Mouse (Mus musculus) lung, postnatal 10 days (tissue): Measurements from ENCODE around the gene Nprl3.
A peak's percentile ranks its signal among the peaks of the same experiment; 100 is the strongest.

Experiments
- DNase-seq: peaks from one replicate; pipeline ENCODE4 v3.0.0; 2021

Nprl3 gene

DNA sequence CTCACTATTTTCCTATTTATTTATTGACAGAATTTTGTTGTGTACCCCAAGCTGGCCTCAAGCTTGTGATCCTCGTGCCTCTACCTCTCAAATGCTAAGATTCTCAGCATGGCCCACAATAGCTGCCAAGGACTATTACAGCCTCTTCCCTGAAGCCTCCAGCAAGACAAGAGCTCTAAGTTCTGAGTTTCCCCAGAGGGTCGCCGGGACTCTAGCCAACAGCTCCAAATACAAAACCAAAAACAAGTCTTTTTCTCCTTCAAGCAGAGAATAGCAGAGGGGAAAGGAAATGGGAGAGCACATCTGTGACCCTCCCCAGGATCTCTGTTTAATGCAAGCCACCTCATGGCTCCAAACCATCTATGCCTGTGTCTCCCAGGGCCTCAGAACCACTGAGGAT is 23.4 kb downstream of the Nprl3 start:
- DNase-seq: no peak

DNA sequence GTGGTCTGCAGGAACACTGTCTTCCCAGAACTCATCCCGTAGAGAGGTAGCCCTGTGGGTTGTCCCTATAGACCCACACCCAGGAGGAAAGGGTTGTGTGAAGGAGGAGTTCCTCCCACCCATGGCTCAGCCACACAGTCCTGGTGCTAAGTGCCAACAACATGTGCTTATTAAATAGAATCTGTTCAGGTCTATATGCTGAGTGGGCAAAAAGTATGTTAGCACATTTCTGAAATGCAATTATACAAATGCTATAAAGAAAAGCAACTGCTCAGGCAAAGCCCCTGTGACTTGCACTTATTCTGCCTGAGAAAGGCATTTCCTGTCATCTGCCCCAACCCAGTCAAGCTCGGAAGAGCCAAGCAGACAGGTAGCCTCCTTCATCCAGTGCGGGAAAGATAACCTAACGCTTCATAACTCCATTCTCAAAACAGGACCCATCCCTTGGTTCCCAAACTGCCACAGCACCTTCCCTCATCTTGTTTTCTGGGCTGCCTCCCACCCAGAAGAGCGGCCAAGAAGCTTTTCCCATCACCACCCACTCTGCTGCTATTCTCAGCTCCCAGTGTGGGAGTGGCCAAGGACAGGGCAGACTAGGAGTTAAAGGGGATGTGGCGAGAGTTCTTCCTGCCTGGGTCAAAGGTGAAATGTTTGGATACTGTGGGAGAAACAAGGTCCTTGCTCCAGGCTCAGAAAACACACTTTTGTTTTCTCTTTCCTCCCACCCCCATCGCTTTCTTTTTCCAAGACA is 24.1 kb downstream of the Nprl3 start:
- peak; percentile 57 for DNase-seq

DNA sequence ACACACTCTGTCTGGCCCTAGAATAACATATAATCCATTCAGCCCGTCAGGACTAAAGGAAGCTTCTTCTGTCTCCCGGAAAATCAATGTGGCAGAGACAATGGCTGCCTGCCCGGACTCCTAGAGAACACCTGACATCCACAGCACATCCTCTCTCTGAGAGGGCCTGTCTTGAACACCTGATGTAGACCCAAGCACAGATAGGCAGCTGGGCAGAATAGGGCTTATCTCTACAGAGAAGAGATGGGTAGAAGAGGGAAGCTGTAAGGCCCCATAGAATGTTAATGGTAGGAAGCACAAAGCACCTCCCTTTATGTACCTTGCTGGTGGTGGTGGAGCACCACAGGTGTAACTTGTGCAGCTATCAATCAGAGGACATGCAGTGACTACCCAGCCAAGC is 25.3 kb downstream of the Nprl3 start:
- DNase-seq: no peak

DNA sequence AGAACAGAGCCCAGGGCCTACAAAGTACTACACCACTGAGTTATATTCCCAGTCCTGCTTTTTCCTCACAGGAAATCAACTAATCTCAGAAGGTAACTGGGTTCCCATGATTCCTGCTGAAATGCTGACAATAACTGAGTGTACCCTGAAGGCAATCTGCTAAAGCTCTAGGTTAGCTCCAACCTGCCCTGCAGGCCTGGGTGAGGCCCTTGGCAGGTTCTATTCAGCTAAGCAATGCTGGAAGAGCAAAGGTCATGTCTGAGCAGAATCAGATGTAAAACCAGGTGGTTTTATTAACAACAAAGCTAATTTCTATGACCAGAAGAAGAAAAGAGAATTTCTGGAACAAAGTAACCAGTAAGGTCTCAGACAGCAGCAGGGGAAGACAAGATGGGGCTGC is 26.1 kb downstream of the Nprl3 start:
- DNase-seq: no peak

DNA sequence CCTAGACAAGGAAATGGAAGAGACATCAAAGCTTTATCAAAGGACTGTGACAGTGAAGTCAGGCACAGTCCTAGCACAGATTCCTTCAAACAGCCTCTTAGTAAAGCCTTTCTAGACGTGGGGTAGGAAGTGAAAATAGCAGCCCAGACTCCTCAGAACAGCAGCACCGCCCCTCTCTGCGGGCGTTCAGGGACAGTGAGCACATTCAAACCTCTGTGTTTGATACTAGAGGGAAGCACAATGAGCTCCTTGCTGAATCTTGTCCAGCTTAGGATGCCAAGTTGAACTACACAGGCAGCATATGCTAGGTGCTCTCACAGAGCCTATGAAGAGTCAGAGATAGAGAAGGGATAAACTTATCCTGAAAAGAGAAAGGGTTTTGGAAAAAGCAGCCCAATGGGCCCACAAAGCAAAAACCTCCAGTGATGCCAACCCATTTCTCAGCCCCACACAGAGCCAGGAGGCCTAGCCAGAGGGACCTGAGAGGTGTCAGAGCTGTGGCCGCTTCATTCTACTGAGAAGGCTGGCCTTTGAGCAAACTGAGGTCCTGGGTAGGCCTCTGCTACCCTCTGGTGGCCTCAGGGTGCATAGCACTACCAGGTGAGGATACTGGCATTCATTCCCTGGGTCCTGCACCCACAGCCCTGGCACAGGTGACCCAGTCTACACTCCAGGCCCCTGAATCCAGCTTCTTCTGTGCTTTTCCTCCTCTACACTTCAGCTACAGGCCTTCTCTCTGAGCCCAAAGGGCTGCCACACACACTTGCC is 29.2 kb downstream of the Nprl3 start:
- DNase-seq: peak; percentile 75

DNA sequence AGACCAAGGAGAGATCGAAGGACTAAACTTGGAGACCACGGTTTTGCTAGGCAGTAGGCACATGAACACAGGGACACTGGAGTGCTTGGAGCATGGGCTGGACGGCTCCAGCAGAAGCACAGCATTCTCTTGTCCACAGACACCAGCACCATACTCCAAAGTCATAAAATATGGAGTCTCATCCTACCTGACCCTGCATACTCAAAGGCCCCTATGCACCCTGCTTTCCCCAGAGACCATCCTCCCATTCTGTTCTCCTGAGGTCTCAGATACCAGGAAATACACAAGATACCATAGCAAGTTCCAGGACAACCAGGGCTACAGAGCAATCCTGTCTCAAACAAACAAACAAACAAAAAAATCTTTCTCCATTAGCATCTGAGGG is 30.1 kb downstream of the Nprl3 start:
- DNase-seq: no peak

DNA sequence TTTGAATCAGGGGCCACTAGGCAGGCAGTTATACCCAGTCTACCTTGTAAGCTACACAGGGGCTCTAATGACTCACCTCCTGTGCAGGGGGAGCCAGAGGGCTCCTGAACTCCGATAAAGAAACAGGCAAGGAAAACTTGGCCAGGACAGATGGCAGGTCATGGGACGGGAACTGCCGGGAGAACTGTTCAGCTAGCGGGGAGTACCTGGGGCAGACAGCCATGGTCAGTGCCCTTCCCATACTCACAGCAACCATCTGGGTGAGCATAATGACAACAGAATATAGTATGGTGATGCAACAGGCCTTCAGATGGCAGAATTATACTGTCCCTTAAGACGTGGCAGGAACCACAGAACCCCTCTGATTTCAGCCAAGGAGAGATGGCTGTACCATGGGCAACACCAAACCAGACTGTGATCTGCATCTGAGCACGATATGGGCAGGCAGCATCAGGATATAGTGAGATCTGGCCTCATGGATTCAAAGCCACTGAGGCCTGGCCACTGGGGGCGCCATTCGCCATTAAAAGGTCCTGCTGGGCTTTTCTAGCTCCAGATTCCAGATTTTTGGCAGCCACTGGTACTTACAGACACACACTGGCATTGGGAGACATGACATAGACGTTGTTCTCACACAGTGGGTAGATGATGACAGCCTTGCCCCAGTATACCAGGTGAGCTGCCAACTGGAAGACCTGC is 30.6 kb downstream of the Nprl3 start:
- DNase-seq: peak; percentile 82

DNA sequence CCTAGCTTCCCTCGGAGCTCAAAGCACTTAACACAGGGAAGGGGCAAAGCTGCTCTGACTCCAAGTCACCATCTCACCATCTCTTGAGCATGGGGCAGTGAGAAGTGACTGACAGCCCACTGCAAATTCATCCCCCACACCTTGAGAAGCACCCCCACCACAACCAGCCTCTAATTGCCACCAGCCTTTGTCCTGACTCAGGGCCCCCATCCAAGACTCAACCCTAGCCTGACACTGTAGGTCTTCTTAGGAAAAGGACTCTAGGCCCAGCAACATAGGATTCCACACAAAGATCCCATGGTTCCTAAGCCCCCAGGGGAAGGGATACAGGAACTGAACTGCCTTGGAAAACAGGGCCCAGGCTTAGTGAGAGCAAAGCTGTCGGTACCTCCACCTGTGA is 31.4 kb downstream of the Nprl3 start:
- no peak for DNase-seq

DNA sequence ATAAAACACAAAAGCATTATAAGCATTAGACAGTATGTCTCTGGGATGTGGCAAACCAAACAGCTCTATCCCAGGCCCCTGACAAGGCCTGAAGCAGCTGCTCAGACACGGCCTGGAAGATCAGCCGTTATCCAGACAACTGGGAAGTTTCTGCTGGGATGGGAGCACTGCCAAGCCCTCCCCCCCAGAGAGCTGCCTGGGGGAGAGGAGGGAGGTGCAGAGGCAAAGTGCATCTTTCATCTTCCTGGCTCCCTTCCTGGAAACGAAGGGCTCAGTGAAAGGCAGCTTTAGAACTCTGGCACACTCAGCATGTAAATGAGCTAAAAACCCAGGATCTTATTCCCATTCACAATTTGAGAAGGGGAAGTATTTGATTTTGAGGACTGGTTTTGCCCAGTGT is 31.9 kb downstream of the Nprl3 start:
- DNase-seq: peak; percentile 87

DNA sequence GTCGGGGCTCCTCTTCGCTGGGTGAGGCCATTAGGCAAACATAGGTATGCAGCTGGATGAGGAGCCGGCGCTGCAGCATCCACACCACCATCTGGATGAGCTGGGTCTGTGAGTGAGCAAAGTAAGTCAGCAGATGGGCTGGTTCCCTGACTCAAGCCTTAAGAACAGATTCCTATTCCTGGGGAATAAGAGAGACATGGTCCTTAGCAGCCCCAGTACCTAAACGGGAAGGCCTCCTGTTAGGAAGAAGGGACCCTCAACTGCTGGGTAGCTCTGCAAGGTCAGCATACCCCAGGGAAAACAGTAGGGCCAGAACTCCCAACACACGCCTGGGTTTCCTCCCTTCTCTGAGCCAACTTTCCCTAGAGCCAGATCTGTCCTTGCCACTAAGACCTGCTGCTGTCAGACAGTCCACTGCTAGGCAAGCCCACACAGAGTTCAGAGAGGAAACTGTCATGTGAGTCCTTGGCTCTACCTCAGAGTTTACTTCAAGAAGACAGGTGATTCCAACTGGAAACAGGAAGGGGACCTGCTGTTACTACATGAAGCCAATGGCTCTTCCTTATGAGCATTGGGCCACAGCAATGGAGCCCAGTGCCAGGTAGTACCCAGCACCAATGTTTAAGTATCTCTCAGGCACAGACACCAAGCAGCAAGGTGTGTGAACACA is 32.6 kb downstream of the Nprl3 start:
- DNase-seq: no peak

DNA sequence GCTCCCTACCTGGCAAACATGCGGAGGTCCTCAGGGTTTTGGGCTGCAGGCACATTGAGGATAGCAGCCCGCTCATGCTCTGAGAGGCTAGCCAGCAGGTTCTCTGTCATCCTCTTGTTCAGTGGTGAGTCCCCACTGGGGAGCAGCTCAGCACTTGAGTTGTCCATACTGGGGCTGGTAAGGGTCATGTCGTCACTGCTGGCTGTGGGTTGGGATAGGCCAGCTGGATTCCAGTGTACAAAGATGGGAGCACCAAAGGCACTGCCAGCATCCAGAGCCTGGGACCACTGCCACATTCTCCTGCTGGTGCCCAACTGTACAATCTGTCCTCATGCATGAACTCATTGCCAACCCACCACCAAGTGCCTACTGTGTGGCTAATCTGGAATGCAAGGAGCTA is 33.6 kb downstream of the Nprl3 start:
- no peak for DNase-seq

DNA sequence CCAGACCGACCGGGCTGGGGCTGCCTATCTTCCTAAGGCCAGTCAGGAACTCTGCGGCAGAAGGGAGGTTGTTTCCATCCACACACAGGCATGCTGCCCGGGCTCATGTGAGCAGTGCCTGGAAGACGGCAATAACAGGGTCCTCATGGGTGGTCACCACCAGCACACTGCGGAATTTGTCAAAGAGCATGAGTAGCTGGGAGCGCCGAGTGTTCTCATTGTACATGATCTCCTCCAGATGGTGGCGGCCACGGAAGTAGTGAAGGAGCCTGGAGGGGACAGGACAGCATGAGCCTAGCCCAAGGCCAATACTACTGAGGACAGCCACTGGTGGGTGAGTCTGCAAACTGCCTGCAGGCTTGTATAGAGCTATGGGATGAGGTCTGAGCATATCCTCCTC is 34.7 kb downstream of the Nprl3 start:
- no peak for DNase-seq

DNA sequence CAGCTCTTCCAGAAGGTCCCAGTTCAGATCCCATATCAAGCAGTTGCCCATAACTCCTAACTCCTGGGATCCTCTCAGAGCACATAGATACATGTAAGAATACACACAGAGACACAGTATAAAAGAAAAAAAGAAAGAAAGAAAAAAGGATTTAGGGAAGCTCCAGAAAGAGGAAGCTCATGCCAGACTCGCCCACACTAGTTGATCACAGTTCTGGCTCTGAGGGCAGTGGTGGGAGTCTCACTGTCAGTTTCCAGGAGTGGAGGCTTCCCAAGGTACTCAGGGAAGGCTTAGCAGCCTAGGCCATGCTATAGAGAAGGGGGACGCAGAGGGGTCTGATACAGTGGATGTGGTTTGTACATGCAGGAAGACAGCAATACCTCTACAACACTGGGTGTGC is 36.4 kb downstream of the Nprl3 start:
- DNase-seq: no peak

DNA sequence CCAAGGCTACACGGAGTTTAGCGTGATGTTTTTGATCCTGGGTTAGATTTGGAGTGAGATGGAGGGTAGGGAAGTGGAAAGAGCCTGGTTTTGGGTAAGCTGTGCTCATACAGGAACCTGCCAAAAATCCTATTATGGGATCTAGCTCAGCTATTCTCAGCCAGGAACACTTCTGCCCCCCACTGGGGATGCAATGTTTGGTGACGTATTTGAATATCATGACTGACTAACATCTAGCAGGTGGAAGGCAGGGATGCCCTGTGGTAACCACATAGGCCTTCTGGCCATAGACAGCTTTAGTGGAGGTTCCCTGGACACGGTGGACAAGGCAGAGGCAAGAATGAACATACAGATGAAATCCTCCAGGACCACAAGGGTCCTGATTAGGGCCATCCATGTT is 37.3 kb downstream of the Nprl3 start:
- DNase-seq: no peak

DNA sequence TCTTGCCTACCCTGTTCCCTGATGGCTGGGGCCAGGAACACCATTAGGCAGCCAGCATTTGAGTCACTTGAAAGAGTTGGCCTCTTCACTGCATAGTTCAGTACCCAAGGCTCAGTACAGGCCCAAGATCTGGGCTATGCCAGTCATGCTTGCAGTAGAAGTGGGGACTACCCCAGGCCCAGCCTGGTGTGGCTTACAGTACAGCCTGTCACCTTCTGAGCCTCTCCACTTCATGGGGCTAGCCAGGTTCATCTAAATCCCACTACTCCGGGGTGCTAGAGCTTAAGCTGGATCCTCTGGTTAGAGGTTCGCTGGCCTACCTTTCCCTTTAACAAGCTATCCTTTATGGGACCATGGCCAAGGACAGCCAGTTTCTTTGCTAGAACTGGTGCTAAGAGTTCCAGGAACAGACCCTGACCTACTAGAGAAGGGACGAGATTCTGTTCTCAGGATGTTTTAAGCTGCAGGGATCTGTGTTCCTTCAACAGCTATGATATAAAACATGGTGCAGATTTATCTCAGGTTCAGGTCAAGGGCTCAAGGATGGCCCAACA is 39.1 kb downstream of the Nprl3 start:
- DNase-seq: no peak

DNA sequence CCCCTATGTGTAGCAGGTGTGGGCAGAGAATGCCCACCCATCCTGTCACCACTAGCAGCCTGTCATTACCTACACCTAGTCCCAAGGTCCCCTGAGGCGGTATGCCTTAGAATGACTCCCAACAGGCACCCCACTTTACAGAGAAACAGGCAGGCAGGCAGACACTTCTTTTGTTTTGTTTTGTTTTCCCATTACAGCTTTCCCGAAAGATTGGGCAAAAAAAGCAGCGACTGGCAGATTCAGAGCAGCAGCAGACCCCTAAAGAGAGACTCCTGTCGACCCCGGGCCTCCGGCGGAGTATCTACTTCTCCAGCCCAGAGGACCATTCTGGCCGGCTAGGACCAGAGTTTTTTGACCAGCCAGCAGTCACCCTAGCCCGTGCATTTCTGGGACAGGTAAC is 40.0 kb downstream of the Nprl3 start:
- no peak for DNase-seq

DNA sequence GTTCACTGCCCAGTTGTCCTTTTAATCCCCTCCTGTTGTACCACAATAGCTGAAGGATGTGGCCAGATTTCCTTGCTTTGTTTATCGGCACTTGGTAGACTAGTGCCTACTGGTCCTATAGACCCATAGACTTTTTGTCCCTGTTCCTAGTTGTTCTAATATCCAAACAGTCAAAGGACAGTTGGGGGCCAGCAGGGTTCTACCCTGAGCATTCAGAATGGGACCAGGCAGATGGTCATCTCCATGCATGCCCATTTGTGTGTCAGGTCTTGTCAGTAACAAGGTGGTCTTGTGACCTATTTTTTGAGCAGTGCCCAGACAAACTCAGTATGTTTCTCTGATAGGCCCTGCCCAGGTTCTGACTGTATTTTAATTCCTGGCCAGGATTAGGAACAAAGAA is 40.5 kb downstream of the Nprl3 start:
- no peak for DNase-seq

DNA sequence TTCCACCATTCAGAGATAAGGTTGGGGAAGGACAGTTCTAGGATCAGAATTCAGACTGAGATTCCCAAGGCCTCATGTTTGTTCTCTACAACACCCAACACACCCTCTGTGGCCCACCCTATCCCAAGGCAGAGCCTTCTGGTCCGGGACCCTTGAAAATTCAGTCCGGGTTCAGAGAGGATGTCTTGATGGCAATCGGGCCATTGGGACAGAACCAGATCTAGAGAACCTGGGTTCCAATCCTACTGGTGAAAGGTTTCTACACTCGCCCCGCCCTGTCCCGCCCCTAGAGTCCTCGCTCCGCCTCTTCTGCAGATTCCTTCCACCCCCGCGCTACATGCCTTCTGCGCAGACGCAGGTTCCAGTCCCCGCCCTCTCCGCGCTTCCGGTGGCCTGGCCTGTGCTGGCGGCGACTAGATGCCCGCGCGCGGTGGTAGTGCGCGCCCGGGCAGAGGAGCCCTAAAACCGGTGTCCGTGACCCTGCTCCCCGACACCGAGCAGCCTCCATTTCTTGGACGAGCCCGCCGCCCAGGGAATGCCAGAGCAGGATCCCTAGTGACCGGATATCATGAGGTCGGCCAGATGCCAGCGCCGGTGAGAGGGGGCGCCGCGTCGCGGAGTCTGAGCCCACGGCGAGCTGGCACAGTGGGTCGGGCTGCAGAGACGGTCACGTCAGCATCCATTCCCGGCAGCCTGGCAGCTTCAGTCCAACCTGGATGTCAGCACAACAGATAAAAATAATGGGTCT is 41.2 kb downstream of the Nprl3 start, which contains the start of gene Mpg:
Gene Mpg (plus strand): TSS at position 382 of the 748 bp plus-strand sequence.
- DNase-seq: peak; percentile 92

DNA sequence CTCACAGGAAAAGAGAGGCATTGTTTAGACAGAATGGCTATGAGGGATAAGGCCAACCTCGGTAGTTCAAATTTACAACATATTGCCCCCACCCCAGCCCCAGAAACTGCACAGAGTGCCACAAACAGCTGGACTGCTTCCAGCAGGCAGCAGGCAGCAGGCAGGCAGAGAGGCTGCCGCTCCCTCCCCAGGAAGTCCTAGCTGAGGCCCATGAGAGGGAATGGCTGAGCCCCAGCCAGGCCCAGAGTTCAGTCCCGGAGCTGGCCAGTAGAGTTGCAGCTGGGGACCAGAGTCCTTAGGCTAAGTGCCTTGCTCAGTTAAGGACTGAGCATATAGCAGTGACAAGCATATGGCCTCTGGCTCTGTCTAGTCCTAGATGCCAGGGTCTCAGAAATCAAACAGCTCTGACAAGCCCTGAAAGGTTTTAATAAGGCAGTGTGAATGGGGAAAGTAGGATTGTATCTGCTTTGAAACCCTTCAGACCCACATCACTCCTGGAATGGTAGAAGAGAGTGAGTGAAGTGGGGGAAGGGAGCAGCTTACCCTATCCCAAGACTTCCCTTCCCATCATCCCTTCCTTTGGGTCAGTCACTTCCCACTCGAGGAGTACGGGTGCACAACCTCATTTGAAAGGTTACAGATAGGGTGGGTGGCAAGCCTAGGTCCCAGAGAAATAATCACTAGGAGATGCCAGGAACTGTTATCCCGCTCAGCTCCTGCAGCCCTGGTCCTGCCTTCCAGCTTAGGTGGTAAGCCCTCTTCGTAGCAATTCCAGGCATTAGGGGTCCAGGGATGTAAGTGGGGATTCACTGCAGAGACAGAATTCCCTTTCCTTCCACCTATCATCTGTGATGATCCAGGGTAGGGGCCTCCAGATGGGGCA is 42.0 kb downstream of the Nprl3 start:
- DNase-seq: peak; percentile 62

DNA sequence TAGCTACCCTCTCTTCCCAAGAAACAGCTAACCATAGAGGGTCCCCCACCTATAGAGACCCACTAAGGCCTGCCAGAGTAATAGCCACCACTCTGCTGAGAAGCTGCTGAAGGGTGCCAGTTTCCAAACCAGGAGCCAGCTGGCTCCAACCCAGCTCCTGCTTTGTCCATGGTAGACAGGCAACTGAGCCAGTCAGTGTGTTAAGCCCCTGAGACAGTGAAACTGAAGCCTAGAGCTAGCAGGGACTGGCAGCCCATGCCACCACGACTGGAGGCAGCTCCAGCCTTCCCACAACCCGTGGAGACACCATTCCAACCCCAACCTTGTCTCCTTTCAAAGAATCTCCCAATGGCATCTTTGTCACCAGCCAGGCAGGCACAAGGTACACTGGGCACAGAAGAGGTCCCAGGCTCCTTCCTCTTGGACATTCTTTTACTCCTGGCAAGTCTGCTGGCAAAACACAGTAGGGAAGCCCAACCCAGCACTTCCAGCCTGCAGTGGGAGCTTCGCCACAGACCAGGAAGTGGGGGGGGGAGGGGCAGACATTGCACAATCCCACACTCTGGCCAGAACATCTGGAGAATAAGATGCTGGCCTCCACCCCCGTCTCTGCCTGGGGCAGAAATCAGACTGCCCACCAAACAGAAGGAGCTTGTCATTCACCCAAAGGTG is 42.9 kb downstream of the Nprl3 start:
- DNase-seq: peak; percentile 96
